Mouse (Mus musculus) gonadal fat pad, adult 2 months (tissue): ENCODE measurements around the gene Slc8a1. TPM values are rescaled to one million over a fixed set of nuclear protein-coding genes. Genes with fewer than 3 reads are reported as not detected.

Source experiments
- DNase-seq: peaks from one replicate; pipeline ENCODE4 v3.0.0-alpha.2; 2012; ENCODE audit warnings: low read depth
- polyA plus RNA-seq: library from polyadenylated mRNA; depleted of rRNA; stranded (reverse); fragments of >200 nt; gene quantifications from 2 replicates; pipeline ENCODE4 v1.2.3, GENCODE M21; 2012; rRNA removed

Gene Slc8a1
- polyA plus RNA-seq: 6.5 and 7.3 TPM in 2 replicates

GRCm38 (mm10) chr17:81738311-81738755, at the start of gene Slc8a1:
Gene Slc8a1 (minus strand): TSS chr17:81738377.
- no peak for DNase-seq

GRCm38 (mm10) chr17:81787350-81787749, 49.2 kb upstream of the Slc8a1 start:
- no peak for DNase-seq

- no peak for DNase-seq
Observed at GRCm38 (mm10) chr17:81782326-81782725, 44.1 kb upstream of the Slc8a1 start.

GRCm38 (mm10) chr17:81781491-81781890, 43.3 kb upstream of the Slc8a1 start:
- DNase-seq: no peak

GRCm38 (mm10) chr17:81779883-81780282, 41.7 kb upstream of the Slc8a1 start:
- no peak for DNase-seq

GRCm38 (mm10) chr17:81750664-81751063, 12.5 kb upstream of the Slc8a1 start:
- no peak for DNase-seq

GRCm38 (mm10) chr17:81743034-81743433, 4.9 kb upstream of the Slc8a1 start:
- no peak for DNase-seq

GRCm38 (mm10) chr17:81740576-81740975, 2.4 kb upstream of the Slc8a1 start:
- DNase-seq: no peak

- no peak for DNase-seq
Observed at GRCm38 (mm10) chr17:81737779-81738178, 398 bp downstream of the Slc8a1 start.

GRCm38 (mm10) chr17:81737309-81737708, 868 bp downstream of the Slc8a1 start:
- no peak for DNase-seq

GRCm38 (mm10) chr17:81735583-81735982, 2.6 kb downstream of the Slc8a1 start:
- DNase-seq: no peak

GRCm38 (mm10) chr17:81729891-81730290, 8.3 kb downstream of the Slc8a1 start:
- DNase-seq: no peak

GRCm38 (mm10) chr17:81712273-81712751, 25.9 kb downstream of the Slc8a1 start:
- DNase-seq: no peak

GRCm38 (mm10) chr17:81704761-81705160, 33.4 kb downstream of the Slc8a1 start:
- DNase-seq: no peak

GRCm38 (mm10) chr17:81703258-81703657, 34.9 kb downstream of the Slc8a1 start:
- no peak for DNase-seq

GRCm38 (mm10) chr17:81701701-81702100, 36.5 kb downstream of the Slc8a1 start:
- no peak for DNase-seq

- DNase-seq: no peak
Observed at GRCm38 (mm10) chr17:81698789-81699188, 39.4 kb downstream of the Slc8a1 start.

- DNase-seq: no peak
Observed at GRCm38 (mm10) chr17:81697695-81698094, 40.5 kb downstream of the Slc8a1 start.

- no peak for DNase-seq
Observed at GRCm38 (mm10) chr17:81694977-81695376, 43.2 kb downstream of the Slc8a1 start.

- DNase-seq: no peak
Observed at GRCm38 (mm10) chr17:81679616-81680015, 58.6 kb downstream of the Slc8a1 start.

GRCm38 (mm10) chr17:81677450-81677849, 60.7 kb downstream of the Slc8a1 start:
- no peak for DNase-seq

- DNase-seq: no peak
Observed at GRCm38 (mm10) chr17:81676203-81676602, 62.0 kb downstream of the Slc8a1 start.

- DNase-seq: no peak
Observed at GRCm38 (mm10) chr17:81671245-81671644, 66.9 kb downstream of the Slc8a1 start.
